Mouse (Mus musculus) hindbrain, embryonic 13.5 days (tissue): ENCODE measurements around the gene Six4. TPM values are rescaled to one million over a fixed set of nuclear protein-coding genes. Genes with fewer than 3 reads are reported as not detected.
A peak's percentile ranks its signal among the peaks of the same experiment; 100 is the strongest.
"Not testable (repeated sequence)": the region's sequence is repeated elsewhere in the genome, so short reads cannot be mapped to it uniquely, and the experiment has no call there.

Source experiments
- ATAC-seq: fragments of 200-750 bp; cut with Nextera tagmentation; 2 replicates; pipeline ENCODE4 v1.8.0; 2017; ENCODE audit warnings: moderate TSS enrichment; ENCODE audit not compliant: low FRiP score
- H3K27ac ChIP-seq: fragments of 300-500 bp; sonication (generic); 2 replicates; pipeline ENCODE4 v1.5.1; 2015; ENCODE audit warnings: inconsistent platforms, mild to moderate bottlenecking, moderate library complexity
- H3K27me3 ChIP-seq: fragments of 300-500 bp; sonication (generic); 2 replicates; pipeline ENCODE4 v1.6.1; 2015; ENCODE audit warnings: mild to moderate bottlenecking, inconsistent platforms
- H3K36me3 ChIP-seq: fragments of 300-500 bp; sonication (generic); 2 replicates; pipeline ENCODE4 v1.6.1; 2015; ENCODE audit warnings: mild to moderate bottlenecking, inconsistent platforms
- H3K4me1 ChIP-seq: fragments of 300-500 bp; sonication (generic); replicated peaks from 2 replicates; pipeline ENCODE4 v1.6.1; 2015; ENCODE audit warnings: inconsistent platforms
- H3K4me2 ChIP-seq: fragments of 300-500 bp; sonication (generic); 2 replicates; pipeline ENCODE4 v1.6.1; 2015; ENCODE audit warnings: inconsistent platforms, mild to moderate bottlenecking, moderate library complexity
- H3K4me3 ChIP-seq: fragments of 300-500 bp; sonication (generic); 2 replicates; pipeline ENCODE4 v1.5.1; 2015; ENCODE audit warnings: mild to moderate bottlenecking, inconsistent platforms
- H3K9ac ChIP-seq: fragments of 300-500 bp; sonication (generic); 2 replicates; pipeline ENCODE4 v1.6.1; 2015; ENCODE audit warnings: mild to moderate bottlenecking, inconsistent platforms
- H3K9me3 ChIP-seq: fragments of 300-500 bp; sonication (generic); 2 replicates; pipeline ENCODE4 v1.6.1; 2016; ENCODE audit warnings: inconsistent platforms
- WGBS: fragments of 180-500 bp; shearing (Covaris S2); methylation state at CpG from one replicate; pipeline ENCODE4 v1.1.7; 2015; 5-methylcytosine and 5-hydroxymethylcytosine counted together
- polyA plus RNA-seq: library from polyadenylated mRNA; unstranded; fragments of >200 nt; fragmentation: Nextera tagmentation; extraction: Ambion mirVana; gene quantifications from 2 replicates; pipeline ENCODE4 v1.2.1, GENCODE M21; 2015

The Six4 gene
- polyA plus RNA-seq, 1 experiment from 2014 or later, result 0.69 TPM

DNA sequence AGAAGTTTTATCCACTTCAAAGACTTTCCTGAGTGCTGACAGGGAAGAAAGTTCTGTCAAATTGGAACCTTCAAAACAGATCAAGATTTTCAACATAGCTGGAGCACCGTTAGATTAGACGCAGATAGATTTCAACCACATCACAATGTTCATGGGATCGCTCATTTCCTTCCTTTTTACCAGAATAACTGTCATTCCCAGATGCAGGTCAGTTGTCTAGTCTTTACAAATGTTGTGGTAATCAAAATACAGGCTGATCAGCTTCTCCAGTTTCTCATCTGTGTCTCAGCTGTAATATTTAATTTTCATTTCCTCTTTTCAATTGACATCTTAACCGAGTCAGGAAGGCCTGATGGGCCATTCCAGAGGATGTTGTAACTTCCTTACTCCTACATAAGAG is 29.5 kb downstream of the Six4 start:
- Histone ChIP-seq H3K9me3 (no peaks in the 10 kb centered on the region), H3K27ac (no peak overlapping the region), H3K27me3 (no peaks in the 10 kb centered on the region), H3K4me3 (no peak overlapping the region), H3K9ac (no peak overlapping the region), H3K36me3 (no peaks in the 10 kb centered on the region), H3K4me1 (no peaks in the 10 kb centered on the region), H3K4me2 (no peak overlapping the region)
- ATAC-seq, result no peak
- 83% methylated on average over 4 of the region's 4 CpGs for WGBS

DNA sequence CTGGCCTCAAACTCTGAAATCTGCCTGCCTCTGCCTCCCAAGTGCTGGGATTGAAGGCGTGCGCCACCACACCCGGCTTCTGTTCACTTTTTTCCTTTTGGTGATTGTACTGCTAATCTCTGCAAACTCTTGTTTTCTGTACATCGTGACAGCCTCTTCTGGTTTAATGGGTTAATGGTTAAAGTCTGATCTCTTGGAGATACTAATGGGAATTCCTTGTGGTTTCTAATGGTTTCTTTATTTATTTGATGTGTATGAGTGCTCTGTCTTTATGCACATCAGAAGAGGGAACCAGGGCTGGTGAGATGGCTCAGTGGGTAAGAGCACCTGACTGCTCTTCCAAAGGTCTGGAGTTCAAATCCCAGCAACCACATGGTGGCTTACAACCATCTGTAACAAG is 31.4 kb downstream of the Six4 start:
- not testable (repeated sequence) for H3K4me3 ChIP-seq, H3K9ac ChIP-seq, ATAC-seq, H3K27ac ChIP-seq, H3K9me3 ChIP-seq, H3K27me3 ChIP-seq, H3K4me2 ChIP-seq, H3K36me3 ChIP-seq, H3K4me1 ChIP-seq
- 94% methylated on average over 4 of the region's 4 CpGs for WGBS

GRCm38 (mm10) chr12:73060805-73061410 is 52.3 kb downstream of the Six4 start:
- Histone ChIP-seq H3K4me2 (no peak overlapping the region), H3K36me3 (no peaks in the 10 kb centered on the region), H3K9ac (no peak overlapping the region), H3K27me3 (peaks cover 36% of the 10 kb centered on the region), H3K4me3 (no peak overlapping the region), H3K9me3 (no peaks in the 10 kb centered on the region), H3K4me1 (no peaks in the 10 kb centered on the region), H3K27ac (no peak overlapping the region)
- no peak for ATAC-seq
- WGBS, result 68% methylated on average over 9 of the region's 9 CpGs

- H3K27ac ChIP-seq, result no peak overlapping the region
- 83% methylated on average over 6 of the region's 6 CpGs for WGBS
- no peak overlapping the region for H3K4me2 ChIP-seq
- H3K27me3 ChIP-seq, result peaks cover 70% of the 10 kb centered on the region
- H3K9me3 ChIP-seq, result no peaks in the 10 kb centered on the region
- H3K9ac ChIP-seq, result no peak overlapping the region
- no peak overlapping the region for H3K4me3 ChIP-seq
- no peaks in the 10 kb centered on the region for H3K36me3 ChIP-seq
- no peak for ATAC-seq
- H3K4me1 ChIP-seq, result peaks cover 16% of the 10 kb centered on the region
These were observed 55.8 kb downstream of the Six4 start for GRCm38 (mm10) chr12:73057492-73057891.

GRCm38 (mm10) chr12:73055451-73055850 is 57.8 kb downstream of the Six4 start:
- Histone ChIP-seq H3K4me2 (no peak overlapping the region), H3K4me1 (peaks cover 16% of the 10 kb centered on the region), H3K36me3 (no peaks in the 10 kb centered on the region), H3K4me3 (no peak overlapping the region), H3K9ac (no peak overlapping the region), H3K9me3 (no peaks in the 10 kb centered on the region), H3K27me3 (peaks cover 91% of the 10 kb centered on the region), H3K27ac (no peak overlapping the region)
- 18% methylated on average over 5 of the region's 5 CpGs for WGBS
- no peak for ATAC-seq

GRCm38 (mm10) chr12:73054576-73055185 is 58.6 kb downstream of the Six4 start:
- Histone ChIP-seq H3K9me3 (no peaks in the 10 kb centered on the region), H3K4me3 (no peak overlapping the region), H3K27me3 (peaks cover 96% of the 10 kb centered on the region), H3K9ac (no peak overlapping the region), H3K4me1 (peaks cover 16% of the 10 kb centered on the region), H3K36me3 (no peaks in the 10 kb centered on the region), H3K4me2 (no peak overlapping the region), H3K27ac (no peak overlapping the region)
- ATAC-seq, result no peak
- WGBS, result 11% methylated on average over 15 of the region's 15 CpGs

DNA sequence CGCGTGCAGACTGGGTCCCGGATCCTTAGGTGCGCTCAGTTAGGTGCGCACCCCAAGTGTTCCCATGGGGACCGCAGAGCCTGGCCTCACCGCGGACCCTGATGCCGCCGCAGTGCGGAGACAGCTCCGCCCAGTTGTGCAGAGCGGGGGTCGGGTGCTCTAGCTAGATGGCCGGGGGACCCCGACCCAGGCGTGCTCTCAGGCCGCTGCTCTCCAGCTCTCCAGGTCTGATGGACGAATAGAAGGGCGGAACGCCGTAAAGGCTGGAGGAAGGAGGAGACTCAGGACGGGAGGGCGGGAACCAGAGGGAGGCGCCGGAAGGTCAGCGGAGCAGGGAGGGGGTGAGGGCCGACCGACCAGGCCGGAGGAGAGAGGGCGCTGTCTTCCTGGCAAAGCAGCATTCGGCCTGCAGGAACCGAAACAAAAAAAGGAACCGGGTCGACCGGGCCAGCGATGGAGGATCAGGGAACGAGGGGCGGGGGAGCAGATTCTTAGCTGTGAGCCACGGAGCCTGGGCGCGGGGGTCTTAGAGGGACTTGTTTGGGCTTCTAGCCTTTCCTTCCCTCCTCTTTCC is 59.5 kb downstream of the Six4 start, which contains the start of gene Six1:
Gene Six1 (minus strand): TSS at position 220 of the 574 bp plus-strand sequence.
- ATAC-seq, result peak; percentile 49; the same call in 1 of the 2 replicates
- H3K36me3 ChIP-seq, result no peaks in the 10 kb centered on the region
- H3K9me3 ChIP-seq, result no peaks in the 10 kb centered on the region
- under 1% methylated on average over 42 of the region's 42 CpGs for WGBS
- peaks cover 100% of the 10 kb centered on the region for H3K27me3 ChIP-seq
- peaks cover 16% of the 10 kb centered on the region for H3K4me1 ChIP-seq
- H3K4me2 ChIP-seq, result peak within 1 kb of the TSS; percentile 51
- H3K4me3 ChIP-seq, result peak within 1 kb of the TSS; percentile 33
- H3K27ac ChIP-seq, result peak within 1 kb of the TSS; percentile 37; the same call in 1 of the 2 replicates
- no peak within 1 kb of the TSS for H3K9ac ChIP-seq

DNA sequence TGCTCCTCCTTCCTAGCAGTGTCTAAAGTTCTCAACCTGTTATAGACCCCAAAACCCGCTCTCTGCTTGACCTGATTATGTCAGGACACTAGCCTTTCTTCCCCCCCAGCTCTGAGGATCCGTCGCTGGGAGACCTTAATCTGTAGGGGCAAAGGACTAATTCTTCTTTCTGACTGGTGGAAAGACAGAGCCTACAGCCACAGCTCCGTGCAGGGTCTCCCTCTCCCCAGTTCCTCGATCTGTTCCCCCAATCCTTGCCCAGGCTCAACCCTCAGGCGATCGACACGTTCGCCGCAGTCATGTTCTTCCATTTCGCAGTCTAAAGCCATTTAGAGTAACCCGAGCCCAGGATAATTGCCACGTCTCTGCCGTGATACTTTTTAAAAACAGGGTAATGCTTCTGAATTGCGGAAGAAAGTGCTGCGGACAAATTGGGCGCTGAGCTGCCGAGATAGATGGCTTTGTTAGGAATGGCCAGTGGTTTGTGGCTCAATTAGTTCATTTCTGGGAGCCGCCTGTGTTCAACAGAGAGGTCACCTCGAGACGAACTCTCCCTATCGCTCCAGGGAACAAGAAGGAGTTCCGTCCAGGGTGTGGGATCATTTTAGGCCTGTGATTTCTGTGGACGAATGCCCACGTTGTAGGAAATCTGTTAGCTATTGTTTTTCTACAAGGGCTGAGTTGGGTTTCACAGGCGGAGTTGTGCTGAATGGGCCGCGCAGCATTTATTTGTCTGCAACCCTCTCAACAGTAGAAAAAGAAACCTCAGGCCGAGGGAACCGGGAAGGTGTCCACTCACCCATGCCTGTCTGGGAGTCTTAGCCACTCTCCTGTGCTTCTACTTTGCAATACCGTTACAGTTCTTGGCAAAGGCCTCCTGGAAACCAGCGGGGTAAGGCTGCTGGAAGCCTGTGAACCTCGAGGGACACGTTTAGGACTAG is 60.3 kb downstream of the Six4 start:
- Histone ChIP-seq H3K27ac (peak overlapping the region; percentile 37; the same call in 1 of the 2 replicates), H3K4me1 (peaks cover 16% of the 10 kb centered on the region), H3K9ac (no peak overlapping the region), H3K4me3 (peak overlapping the region; percentile 33), H3K9me3 (no peaks in the 10 kb centered on the region), H3K27me3 (peaks cover 100% of the 10 kb centered on the region), H3K36me3 (no peaks in the 10 kb centered on the region), H3K4me2 (peak overlapping the region; percentile 51)
- WGBS, result 1% methylated on average over 34 of the region's 34 CpGs
- ATAC-seq, result no peak

DNA sequence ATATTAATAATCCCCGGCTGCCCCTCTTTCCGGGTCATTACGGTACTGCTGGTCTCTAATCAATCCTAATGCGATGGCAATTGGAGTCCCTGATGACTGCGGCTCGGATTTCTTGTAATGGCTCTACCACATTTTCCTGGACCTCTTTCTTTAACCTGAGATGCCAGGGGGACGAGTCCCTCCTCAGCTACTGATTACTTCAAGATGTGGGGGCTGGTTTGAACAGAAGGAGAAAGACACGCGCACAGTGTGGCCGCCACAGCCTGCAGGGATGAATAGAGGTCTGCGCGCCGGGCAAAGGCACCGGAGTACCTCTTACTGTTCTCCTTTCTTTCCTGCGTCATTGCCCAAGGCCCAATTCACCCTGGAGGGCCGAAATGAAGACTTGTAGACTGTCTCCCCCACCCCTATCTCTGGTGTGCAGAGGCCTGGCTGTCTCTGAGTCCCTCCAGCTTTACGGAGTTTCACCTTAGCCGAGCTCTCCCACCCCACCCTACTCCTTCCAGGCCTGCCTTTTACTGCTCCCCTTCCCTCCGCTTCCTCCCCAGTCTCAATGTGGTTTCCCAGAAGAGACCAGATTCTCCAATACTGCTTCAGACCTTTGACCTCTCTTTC is 61.1 kb downstream of the Six4 start:
- H3K9me3 ChIP-seq, result no peaks in the 10 kb centered on the region
- WGBS, result under 1% methylated on average over 19 of the region's 19 CpGs
- H3K4me3 ChIP-seq, result no peak overlapping the region
- H3K4me1 ChIP-seq, result peaks cover 16% of the 10 kb centered on the region
- H3K27me3 ChIP-seq, result peaks cover 100% of the 10 kb centered on the region
- H3K27ac ChIP-seq, result peak overlapping the region; percentile 37; the same call in 1 of the 2 replicates
- ATAC-seq, result no peak
- H3K4me2 ChIP-seq, result no peak overlapping the region
- H3K9ac ChIP-seq, result no peak overlapping the region
- no peaks in the 10 kb centered on the region for H3K36me3 ChIP-seq

DNA sequence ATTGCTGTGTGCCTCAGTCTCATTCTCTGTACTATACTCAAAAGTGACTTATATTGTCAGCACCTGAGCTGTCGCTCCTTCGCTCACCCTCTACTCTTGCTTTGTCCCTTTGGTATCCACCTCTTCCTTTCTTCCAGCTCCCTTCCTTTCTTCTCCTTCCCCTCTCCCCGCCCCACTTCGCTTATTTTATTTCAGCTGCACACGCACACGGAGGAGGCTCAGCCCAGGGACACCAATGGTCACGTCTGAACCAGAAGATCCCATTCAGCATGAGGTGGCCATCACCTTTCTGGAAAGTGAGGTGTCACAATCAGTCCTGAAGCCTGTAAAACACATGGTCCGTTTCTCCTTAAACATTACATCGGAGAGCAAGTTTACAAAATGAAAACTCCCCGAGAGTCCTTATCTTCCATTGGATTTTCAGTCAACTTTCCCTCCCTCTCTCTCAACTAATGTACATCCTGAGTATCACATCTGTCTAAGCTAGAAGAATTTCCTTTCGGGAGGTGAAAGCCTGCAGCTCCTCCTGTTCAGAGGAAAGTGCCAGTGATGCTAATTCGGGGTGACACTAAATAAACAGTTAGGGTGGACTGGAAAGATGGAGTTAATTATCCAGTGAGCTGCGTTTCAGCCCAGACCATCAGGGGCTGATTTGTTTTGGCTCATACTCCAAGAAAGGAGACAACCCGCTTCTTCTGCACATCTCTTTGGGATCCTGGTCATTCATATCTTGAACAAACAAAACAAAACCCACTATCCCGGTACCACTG is 62.3 kb downstream of the Six4 start:
- Histone ChIP-seq H3K36me3 (no peaks in the 10 kb centered on the region), H3K27me3 (peaks cover 100% of the 10 kb centered on the region), H3K9me3 (no peaks in the 10 kb centered on the region), H3K27ac (no peak overlapping the region), H3K9ac (no peak overlapping the region), H3K4me3 (no peak overlapping the region), H3K4me1 (peaks cover 25% of the 10 kb centered on the region), H3K4me2 (0 out of 2 replicates have a peak overlapping the region, but pooled peaks have one; percentile 13)
- WGBS, result under 1% methylated on average over 15 of the region's 15 CpGs
- ATAC-seq, result no peak

- H3K27ac ChIP-seq, result no peak overlapping the region
- no peak for ATAC-seq
- no peaks in the 10 kb centered on the region for H3K36me3 ChIP-seq
- peaks cover 100% of the 10 kb centered on the region for H3K27me3 ChIP-seq
- H3K4me3 ChIP-seq, result no peak overlapping the region
- H3K9me3 ChIP-seq, result no peaks in the 10 kb centered on the region
- WGBS, result 0% methylated on average over 13 of the region's 13 CpGs
- peaks cover 29% of the 10 kb centered on the region for H3K4me1 ChIP-seq
- no peak overlapping the region for H3K9ac ChIP-seq
- 0 out of 2 replicates have a peak overlapping the region, but pooled peaks have one; percentile 13 for H3K4me2 ChIP-seq
These were observed 63.0 kb downstream of the Six4 start for GRCm38 (mm10) chr12:73050305-73050704.
